Mouse (Mus musculus) cortical plate, adult 2 months (tissue): Measurements from ENCODE around the gene Tdgf1.

Experiments used
- CTCF ChIP-seq: fragments of 200-500 bp; IDR thresholded peaks from 2 replicates; pipeline ENCODE4 v1.5.1; 2011; ENCODE audit warnings: mild to moderate bottlenecking, control low read depth, low read length; ENCODE audit not compliant: insufficient read depth; ENCODE audit errors: extremely low read depth
- POLR2A ChIP-seq: fragments of 200-500 bp; IDR thresholded peaks from 2 replicates; pipeline ENCODE4 v1.6.1; 2011; ENCODE audit warnings: mild to moderate bottlenecking, low read length, control low read depth; ENCODE audit not compliant: insufficient read depth; ENCODE audit errors: extremely low read depth

GRCm38 (mm10) chr9:110920665-110921419, 25.1 kb downstream of the Tdgf1 start:
- TF ChIP-seq CTCF: no peak
- no peak for TF ChIP-seq POLR2A
